Mouse (Mus musculus): ENCODE measurements around the gene Fam110c.

Fam110c gene

GRCm38 (mm10) chr12:31116005-31116466 lies 42.4 kb downstream of the Fam110c start:
- peak; percentile 20 for DNase-seq

- DNase-seq: no peak
These were observed 46.9 kb downstream of the Fam110c start for GRCm38 (mm10) chr12:31120535-31120934.

- DNase-seq: no peak
These were observed 49.4 kb downstream of the Fam110c start for GRCm38 (mm10) chr12:31122892-31123622.

- no peak for DNase-seq
These were observed 52.4 kb downstream of the Fam110c start for GRCm38 (mm10) chr12:31126071-31126470.

- no peak for DNase-seq
These were observed 55.9 kb downstream of the Fam110c start for GRCm38 (mm10) chr12:31129548-31129947.
